Mouse (Mus musculus) R1 (cell line): ENCODE data around the gene Ano4.
A peak's percentile ranks its signal among the peaks of the same experiment; 100 is the strongest.

Experiments
- DNase-seq: peaks from one replicate; pipeline ENCODE4 v3.0.0-alpha.2; 2018; ENCODE audit warnings: low read depth, low spot score

Ano4 gene

DNA sequence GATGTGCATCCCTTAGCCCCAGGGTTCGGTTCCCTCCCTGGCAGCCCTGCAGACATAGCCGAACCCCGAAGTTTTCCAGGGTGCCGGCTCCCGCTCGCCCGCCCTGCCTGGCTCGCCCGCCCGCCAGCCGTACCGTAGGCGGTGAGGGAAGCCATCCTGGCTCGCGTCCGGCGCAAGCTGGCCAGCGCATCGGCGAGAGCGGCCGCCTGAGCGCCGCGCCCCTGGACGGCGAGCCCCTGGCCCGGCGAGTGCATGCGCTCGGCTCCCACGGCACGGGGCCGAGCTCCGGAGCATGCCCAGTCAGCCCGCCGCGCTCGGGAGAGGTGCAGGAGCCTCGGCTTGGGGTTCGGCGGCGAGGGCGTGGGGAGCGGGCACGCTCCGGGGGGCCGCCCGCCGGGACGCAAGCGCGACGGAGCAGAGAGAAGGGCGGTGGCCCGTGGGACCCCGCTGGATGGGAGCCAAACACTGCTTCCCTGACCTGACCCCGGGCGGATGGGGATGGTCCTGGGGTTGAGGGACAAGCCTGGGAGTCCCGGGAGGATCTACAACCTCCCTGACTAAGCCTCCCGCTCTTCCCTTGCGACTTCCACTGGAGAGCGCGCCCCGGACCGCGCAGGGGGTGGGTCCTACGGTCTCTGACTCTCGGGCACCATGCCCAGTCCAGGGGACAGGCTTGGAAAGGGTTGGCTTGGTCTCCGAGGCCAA, at the start of gene Ano4:
Ano4 (minus strand) TSS at position 272 of the 705 bp plus-strand sequence.
- DNase-seq = peak; percentile 32

DNA sequence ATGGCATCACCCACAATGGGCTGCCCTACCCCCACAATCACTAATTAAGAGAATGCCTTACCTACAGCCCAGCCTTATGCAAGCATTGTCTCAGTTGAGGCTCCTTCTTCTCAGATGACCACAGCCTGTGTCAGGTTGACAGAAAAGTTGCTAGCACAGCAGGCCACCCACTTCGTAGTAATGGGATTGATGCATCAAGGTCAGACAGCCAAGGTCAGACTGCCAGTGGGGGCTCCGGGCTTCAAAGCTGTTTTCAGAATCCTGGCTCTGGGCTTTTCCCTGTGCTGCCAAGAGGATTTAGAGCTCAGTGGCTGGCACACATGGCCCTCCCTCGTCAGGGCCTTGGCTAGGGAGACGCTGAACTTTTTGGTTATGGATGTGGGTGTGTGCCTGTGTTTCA, 48.1 kb upstream of the Ano4 start:
- DNase-seq = peak; percentile 68

DNA sequence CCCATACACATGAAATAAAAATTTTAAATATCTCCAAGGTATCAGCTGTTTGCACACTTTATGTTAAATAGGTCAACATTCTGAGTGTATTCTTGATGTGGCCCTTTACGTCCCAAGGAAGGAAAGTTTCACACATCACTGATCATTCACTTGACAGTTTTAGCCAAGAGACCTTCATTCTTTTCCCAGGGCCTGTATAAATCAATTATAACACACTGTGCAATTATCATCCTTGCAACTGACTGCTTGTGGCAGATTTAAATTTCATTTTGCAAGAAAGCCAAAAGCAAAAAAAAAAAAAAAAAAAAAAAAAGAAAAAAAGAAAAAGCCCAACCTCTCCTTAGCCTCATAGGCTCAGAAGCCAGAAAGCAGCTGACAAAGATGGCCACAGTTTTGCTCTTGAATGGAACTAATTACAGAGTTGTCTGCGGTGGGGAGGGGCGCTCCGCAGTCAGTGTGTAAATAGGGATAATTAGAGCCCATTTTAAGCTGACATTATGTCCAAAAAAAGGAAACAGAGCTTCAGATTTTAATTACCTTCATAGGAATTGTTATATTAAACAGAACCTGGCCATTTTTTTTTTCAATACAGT, 47.1 kb upstream of the Ano4 start:
- DNase-seq = no peak

DNA sequence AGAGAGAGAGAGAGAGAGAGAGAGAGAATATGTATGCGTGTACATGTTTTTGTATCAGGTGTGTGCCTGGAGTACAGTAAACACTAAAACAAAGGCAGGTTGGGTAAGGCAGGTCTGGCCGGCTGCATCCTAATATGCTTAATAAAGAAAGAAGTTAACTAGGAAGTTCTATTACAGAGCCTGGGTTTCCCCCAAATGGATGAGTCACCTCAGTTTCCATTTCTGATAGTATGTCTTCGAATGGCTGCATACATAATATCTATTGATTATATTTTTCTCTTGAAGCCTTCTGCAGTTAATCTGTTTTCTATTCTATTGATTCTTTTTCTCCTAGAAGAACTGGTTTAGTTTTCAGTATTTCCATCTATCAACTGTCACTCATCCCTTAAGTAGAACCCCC, 41.9 kb upstream of the Ano4 start:
- no peak for DNase-seq

DNA sequence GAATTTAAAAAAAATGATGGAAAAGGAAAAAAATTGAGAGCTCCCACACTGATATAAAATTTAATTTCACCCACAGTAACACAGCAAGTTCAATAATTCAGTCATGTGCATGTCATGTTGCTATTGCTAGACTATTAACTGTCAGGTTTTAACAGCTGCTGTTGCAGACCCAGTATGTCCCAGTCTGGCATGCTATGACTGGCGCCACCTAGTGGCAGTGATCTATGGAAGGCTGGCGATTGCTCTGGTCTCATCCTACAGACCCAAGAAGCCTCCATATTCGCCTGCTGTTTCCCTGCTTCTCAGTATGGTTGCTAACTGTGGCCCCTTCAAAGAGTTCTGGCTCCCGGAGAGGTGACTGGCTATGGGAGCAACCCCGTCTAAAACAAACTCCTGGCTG, 38.9 kb upstream of the Ano4 start:
- peak; percentile 86 for DNase-seq

DNA sequence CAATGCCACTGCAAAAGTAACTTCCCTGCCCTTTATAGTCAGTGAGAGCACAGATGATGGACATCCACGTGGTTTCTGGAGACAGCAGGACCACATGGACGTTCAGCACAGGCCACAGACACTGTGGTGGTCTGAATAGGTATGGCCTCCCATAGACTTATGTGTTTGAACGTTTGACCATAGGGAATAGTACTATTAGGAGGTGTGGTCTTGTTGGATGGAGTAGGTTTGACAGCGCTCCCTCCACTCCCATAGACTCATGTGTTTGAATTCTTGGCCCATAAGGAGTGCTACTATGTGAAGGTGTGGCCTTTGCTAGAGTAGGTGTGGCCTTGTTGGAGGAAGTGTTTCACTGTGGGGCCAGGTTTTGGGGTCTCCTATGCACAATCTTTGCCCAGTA, 33.2 kb upstream of the Ano4 start:
- DNase-seq = no peak

DNA sequence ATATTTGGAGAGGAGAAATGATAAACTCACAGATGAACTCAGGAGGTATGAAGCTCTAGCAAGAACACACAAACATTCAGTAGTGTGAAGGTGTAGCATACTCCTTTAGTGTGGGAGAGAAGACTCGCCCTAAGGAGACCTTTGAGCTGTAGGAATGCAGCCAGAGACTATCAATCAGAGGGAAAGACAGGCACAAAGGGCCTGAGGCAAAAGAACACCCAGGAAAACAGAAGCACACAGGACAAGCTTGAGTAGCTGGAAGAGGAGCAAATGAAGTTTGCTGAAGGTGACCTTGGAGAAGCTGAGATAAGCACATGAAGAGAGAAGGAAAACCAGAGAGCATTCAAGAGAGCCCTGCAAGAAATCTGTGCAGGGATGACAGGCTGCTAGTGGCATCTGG, 25.5 kb upstream of the Ano4 start:
- DNase-seq = no peak

DNA sequence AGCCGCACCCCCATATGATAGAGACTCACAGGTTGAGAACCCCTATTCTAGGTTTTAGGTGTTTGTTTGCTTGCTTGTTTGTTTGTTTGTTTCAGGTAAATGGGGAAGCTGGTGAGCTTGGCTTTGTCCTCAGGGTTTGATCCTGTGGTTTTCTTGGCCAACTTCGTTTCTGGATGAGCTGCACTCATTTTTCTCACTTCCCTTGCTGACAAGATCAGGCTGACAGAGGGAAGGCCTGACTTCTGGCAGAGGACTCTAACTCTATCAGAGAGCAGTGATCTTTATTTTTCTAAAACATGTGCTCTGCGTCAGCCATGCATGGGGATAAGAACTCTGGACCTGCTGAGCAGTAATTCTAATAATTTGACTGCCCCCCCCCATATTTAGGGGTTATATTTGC, 14.4 kb upstream of the Ano4 start:
- no peak for DNase-seq

DNA sequence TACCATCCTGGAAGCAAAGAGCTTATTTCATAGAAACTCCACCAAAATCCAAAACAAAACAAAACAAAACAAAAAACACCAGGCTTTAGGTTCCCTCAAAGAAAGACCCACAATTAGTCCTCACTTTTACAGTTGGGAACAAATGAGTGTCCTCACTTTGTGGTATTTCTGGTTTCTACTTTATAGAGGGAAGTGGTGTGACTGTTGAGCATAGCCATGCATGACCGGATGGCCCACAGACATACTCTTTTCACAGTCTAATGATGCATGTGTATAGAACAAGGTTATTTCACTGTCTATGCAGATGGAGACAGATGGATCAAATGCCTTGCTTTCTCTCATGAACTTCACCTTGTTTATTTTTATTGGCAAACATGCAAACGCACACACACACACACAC, 10.1 kb upstream of the Ano4 start:
- no peak for DNase-seq

DNA sequence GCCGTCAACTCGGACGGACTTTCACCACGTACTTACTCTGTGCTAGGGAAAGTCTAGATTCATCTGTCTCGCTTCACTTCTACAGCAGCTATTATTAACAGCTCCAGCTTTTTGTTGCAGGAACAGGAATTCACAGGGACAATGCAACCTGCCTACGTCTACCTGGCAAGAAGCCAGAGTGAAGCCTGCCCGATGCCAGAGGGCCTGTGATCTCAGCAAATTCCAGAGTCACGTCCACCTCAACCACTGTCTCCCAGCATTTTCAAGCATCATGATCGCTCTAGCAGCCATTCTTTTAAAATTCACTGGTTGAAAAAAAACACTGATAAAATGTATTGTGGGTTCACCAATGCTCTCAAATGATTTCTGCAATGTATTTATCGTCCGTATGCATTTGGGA, 6.9 kb upstream of the Ano4 start:
- no peak for DNase-seq

DNA sequence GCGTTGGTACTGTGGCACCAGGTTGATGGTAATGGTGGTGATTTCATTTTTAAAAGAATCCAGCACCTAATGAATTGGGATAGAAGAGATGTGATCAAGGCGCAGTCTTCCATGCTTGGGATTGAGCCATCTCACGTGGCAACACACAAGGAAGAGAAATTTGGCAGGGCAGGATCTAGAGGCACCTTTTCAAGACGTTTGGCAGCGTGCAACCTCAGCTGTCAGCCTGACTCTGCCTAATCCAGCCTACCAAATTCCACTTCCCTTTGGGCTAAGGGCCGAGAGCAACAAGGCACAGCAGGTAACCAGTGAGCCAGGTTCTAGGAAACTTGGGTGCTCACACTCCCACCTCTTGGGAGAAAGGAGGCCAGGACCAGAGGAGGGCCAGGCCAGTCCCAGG, 1.0 kb upstream of the Ano4 start:
- no peak for DNase-seq

DNA sequence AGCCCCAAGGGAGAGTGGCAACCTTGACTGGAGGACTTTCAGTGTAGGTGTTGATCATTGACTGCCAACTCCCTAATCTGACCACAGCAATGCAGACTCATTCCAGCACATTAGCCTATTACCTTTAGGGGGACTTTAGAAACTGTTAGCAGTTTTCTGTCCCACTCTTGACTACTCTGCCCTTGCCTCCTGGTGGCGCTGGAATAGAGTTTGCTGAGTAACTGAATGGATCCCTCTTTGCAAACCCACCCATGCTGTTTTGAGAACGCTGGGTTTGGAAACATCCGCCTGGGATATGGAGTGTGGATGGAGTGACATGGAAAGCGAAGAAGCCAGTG, 603 bp upstream of the Ano4 start:
- peak; percentile 32 for DNase-seq

DNA sequence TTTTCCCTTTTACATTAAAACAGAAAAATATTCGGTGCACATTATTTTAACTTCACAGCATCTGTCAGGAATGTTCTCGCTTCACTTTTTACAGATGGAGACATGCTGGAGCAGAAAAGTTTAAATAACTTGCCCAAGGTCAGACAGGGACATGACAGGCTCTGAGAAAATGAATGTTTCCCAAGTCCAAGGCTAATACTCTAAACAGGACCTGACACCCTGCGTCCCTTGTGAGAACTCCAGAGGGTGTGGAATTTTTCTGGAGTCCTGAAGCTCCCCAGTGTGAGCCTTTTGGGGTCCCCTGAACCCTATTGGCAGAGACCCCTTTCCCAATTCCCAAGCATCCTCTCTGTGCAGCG, 451 bp downstream of the Ano4 start:
- no peak for DNase-seq

DNA sequence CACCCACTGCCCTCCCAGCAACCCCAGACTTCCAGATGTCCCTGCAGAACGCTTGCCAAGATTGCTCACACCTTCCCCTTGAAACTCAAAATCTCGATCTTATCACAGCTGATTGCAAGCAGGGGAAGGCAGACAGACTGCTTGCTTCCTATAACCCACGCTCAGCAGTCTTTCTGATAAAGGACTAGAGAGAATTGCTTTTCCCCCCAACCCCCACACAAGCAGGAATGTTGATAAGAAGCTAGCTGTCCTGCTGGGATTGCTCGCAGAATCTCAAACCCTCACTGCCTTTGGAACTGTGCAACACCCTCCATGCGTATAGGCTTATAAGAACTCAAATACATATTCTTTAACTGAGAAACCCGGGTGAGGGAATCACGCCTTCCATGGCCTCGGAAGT, 846 bp downstream of the Ano4 start:
- no peak for DNase-seq

DNA sequence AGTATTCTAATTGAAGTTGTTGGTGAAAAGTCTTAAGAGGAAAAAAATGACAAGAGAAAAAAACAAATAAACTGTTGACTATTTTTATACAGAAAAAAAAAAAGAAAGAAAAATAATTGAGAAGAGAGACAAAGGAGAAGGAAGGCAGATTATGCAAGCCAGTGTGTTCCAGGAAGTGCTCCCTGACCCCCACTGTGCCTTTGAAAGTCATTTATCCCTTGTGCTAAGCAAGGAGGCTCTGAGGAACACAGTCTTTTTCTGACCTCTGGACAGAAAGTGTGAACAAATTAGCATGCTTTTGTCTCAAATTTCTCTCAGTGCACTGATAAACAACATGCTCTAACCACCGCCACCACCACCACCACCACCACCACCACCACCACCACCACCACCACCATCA, 14.3 kb downstream of the Ano4 start:
- peak; percentile 93 for DNase-seq

DNA sequence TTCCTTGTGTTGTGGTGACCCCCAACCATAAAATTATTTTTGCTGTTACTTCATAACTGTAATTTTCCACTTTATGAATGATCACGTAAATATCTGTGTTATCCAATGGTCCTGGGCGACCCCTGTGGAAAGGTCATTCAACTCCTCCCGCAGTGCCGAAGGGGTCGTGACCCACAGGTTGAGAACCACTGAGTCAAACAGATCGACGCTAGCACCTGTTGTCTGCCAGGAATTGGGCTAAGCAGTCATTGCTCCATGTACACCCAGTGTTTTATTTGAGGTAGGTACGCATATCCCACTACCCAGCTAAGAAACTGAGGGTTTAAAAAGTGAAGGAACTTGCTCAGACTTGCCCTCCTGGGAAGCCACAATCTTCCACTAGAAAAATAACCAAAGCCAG, 14.8 kb downstream of the Ano4 start:
- peak; percentile 81 for DNase-seq

DNA sequence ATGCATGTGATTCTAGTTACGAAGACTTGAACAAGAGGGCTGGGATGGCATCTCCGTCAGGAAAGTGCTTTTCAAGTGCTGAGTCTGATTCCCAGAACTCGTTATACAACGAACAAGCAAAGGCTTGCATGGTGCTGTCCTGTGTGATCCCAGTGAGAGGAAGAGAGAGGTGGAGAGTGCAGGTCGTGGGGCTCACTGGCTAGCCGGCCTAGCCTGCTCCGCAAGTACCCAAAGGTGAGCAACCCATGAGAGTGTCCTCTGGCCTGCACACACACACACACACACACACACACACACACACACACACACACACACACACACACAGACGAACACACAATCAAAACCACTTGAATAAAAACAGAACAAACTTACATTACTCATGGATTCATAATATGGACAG, 15.7 kb downstream of the Ano4 start:
- DNase-seq = no peak

DNA sequence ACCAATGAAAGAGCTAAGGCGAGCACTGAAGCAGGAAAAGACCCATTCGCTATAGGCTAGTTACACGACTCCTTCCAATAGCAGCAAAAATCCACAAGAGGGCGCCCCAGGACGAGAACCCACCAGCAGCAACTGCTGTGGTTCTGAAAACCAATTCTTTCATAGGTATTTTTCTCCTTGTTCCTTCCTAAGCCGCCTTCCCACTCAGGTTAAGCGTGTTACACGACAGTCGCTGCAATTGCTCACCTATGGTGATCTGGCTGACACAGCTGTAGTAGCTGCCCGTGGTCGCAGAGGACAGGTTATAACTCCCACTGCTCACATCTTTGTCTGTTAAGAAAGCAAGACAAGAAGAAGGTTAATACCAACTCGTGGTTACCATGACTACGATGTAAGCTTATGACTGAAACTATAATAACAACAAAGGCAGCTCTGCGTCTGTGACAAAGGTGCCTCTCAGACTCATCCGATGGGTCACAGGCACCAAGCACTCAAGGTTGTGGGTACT, 17.5 kb downstream of the Ano4 start:
- DNase-seq = peak; percentile 72

DNA sequence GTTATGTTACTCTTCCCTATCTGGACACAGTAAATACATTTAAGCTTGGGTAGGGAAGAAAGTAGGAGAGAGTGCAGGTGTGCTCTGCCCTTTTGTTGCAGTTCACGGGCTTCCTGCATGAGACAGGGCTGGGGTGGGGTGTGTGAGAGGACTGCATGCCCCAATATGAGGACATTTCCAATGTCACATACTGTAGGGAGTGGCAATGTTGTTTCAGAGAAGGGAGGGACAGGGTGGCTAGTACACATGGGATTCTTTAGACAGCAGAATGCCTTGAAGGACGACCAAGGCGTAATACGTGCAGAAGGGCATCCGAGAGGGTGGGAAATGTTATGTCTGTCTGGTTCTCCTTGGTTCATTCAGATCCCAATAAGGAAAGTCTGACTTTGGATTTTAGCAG, 18.2 kb downstream of the Ano4 start:
- DNase-seq = no peak

DNA sequence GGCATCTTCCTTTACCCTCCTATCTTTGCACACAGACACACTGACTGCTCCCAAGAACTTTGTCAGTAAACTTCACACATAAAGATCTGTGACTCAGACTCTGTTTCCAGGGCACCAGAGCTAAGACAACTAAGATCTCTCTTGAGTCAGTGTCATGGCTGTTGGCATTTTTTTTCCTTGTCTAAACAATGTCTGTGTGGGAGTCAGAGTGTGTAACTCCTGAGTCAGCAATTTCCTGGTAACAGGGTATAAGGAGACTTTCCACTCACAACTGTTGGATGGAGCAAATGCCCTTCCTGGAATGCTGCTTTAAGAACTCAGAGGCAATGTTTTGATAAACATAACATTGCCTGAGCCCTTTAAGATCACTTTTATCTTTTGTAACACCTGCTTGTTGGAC, 37.0 kb downstream of the Ano4 start:
- DNase-seq = no peak

DNA sequence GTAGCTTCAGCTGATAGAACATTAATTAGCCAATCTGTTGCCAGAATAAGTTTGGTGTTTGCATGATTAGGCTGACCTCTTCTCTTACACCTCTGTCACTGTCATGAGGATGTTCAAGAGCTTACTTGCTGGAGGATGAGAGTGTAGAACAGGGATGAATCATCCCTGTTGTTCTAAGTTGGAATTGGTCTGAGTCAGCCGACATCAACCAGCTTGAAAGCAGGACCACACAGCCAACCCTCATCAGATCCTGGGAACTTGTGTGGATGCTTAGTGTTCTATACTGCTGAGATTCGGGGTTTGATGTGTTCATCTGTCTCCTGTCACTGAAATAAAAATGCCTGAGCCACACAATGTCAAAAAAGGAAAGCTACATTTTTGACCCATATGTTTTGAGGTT, 44.2 kb downstream of the Ano4 start:
- no peak for DNase-seq

DNA sequence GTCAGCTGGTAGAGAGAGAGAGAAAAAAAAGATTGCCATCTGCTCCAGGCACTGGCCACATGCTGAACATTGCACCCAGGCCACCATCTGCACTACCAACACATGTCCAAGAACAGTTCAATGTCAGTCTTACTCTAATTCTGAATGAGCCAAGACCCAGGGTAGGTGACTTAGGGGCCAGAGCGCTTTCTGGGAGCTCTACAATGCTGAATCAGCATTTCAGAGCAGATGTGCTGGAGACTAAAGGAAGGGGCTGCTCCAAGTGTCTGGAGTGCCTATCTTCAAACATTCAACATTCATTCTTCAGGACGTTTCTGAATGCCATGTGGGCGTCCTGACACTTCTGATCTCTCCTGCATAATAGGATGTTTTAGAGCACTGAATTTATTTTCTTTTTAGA, 51.8 kb downstream of the Ano4 start:
- no peak for DNase-seq

DNA sequence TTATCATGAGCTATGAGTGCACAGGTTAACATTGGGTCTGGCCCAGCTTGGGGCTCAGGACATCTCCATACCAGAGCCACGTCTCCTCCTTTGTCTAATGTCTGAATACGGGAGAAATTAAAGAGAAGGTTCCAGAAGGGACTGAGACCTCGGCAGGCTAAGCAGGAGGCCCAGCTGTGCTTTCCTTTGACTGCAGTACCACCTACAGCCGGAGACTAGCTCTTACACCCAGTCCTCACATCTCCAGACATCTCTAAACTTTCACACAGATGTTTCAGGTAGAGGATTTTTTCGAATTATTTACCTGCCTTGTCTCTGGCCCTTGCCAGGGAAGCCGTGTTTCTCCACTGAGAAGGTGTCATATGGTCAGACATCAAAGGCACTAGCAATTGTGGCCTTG, 53.9 kb downstream of the Ano4 start:
- DNase-seq = no peak

DNA sequence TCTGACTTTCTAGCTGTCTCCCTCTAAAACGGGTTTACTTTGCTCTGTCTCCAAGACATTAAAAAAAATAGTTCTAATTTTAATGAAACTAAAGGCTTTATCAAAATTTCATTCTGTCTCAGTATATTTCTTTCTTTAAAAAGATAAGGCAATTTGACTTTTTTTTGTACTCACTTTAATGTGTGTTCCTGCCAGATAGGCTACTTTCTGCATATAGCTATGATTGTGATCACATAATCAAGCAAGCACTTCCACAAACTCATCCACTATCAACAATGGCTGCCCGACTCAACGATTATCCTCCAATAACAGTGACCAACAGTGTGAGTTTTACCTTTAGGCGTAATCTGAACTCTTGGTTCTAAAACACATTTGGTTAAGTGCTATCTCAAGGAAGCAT, 55.3 kb downstream of the Ano4 start:
- DNase-seq = no peak
